Mouse (Mus musculus): ENCODE measurements around the gene Gm49425.

GRCm38 (mm10) chr15:101508247-101508646, 8.8 kb downstream of the Gm49425 start:
- TF ChIP-seq CTCF (IDR thresholded peaks at IDR 0.05) (no peak), EP300 (IDR thresholded peaks at IDR 0.05) (no peak)
